Mouse (Mus musculus) embryonic facial prominence, embryonic 14.5 days (tissue): Measurements from ENCODE around the gene Mr1. TPM values are rescaled to one million over a fixed set of nuclear protein-coding genes. Genes with fewer than 3 reads are reported as not detected.

Source experiments
- ATAC-seq: fragments of 200-750 bp; cut with Nextera tagmentation; 2 replicates; pipeline ENCODE4 v1.8.0; 2017; ENCODE audit warnings: low read depth, moderate number of reproducible peaks, moderate TSS enrichment
- DNase-seq: peaks from one replicate; pipeline ENCODE4 v3.0.0-alpha.2; 2015; ENCODE audit warnings: low spot score
- H3K27ac ChIP-seq: fragments of 300-500 bp; sonication (generic); replicated peaks from 2 replicates; pipeline ENCODE4 v1.5.1; 2014; ENCODE audit warnings: low read depth, mild to moderate bottlenecking, low read length, moderate library complexity
- H3K27me3 ChIP-seq: fragments of 300-500 bp; sonication (generic); replicated peaks from 2 replicates; pipeline ENCODE4 v1.6.1; 2014; ENCODE audit warnings: low read length; ENCODE audit not compliant: control insufficient read depth, insufficient read depth
- H3K36me3 ChIP-seq: fragments of 300-500 bp; sonication (generic); 2 replicates; pipeline ENCODE4 v1.6.1; 2014; ENCODE audit warnings: low read length, mixed read lengths; ENCODE audit not compliant: control insufficient read depth, insufficient read depth
- H3K4me1 ChIP-seq: fragments of 300-500 bp; sonication (generic); 2 replicates; pipeline ENCODE4 v1.6.1; 2014; ENCODE audit warnings: antibody characterized with exemption, low read length; ENCODE audit not compliant: control insufficient read depth, insufficient read depth
- H3K4me2 ChIP-seq: fragments of 300-500 bp; sonication (generic); 2 replicates; pipeline ENCODE4 v1.6.1; 2014; ENCODE audit warnings: low read depth, mild to moderate bottlenecking, low read length, moderate library complexity, mixed read lengths
- H3K4me3 ChIP-seq: fragments of 300-500 bp; sonication (generic); 2 replicates; pipeline ENCODE4 v1.5.1; 2014; ENCODE audit warnings: low read depth, mild to moderate bottlenecking, low read length
- H3K9ac ChIP-seq: fragments of 300-500 bp; sonication (generic); 2 replicates; pipeline ENCODE4 v1.6.1; 2014; ENCODE audit warnings: low read depth, mild to moderate bottlenecking, low read length, moderate library complexity, mixed read lengths
- H3K9me3 ChIP-seq: fragments of 300-500 bp; sonication (generic); 2 replicates; pipeline ENCODE4 v1.6.1; 2016; ENCODE audit warnings: low read length; ENCODE audit not compliant: control insufficient read depth
- WGBS: fragments of 180-500 bp; shearing (Covaris S2); extraction: QIAGEN DNeasy Blood & Tissue Kit; methylation state at CpG from one replicate; pipeline ENCODE4 v1.1.7; 2014; 5-methylcytosine and 5-hydroxymethylcytosine counted together
- polyA plus RNA-seq: library from polyadenylated mRNA; unstranded; fragments of >200 nt; fragmentation: Nextera tagmentation; extraction: Ambion mirVana; gene quantifications from 2 replicates; pipeline ENCODE4 v1.2.1, GENCODE M21; 2014

The Mr1 gene
- polyA plus RNA-seq, 1 experiment from 2014 or later = 6.8 TPM

- no peak for DNase-seq
- Histone ChIP-seq H3K27me3 (no peaks in the 10 kb centered on the region), H3K9ac (no peak overlapping the region), H3K4me1 (no peaks in the 10 kb centered on the region), H3K4me2 (no peak overlapping the region), H3K36me3 (peaks cover 32% of the 10 kb centered on the region), H3K9me3 (no peaks in the 10 kb centered on the region), H3K4me3 (no peak overlapping the region), H3K27ac (no peak overlapping the region)
- no peak for ATAC-seq
- WGBS = 77% methylated on average over 3 of the region's 3 CpGs
Measured at GRCm38 (mm10) chr1:155172895-155173643, 26.5 kb upstream of the Mr1 start.

GRCm38 (mm10) chr1:155169935-155170334, 23.3 kb upstream of the Mr1 start:
- no peaks in the 10 kb centered on the region for H3K9me3 ChIP-seq
- no peak overlapping the region for H3K4me2 ChIP-seq
- no peak overlapping the region for H3K4me3 ChIP-seq
- no peak for DNase-seq
- no peak overlapping the region for H3K9ac ChIP-seq
- no peaks in the 10 kb centered on the region for H3K4me1 ChIP-seq
- peaks cover 9% of the 10 kb centered on the region for H3K36me3 ChIP-seq
- no peak for ATAC-seq
- H3K27ac ChIP-seq = no peak overlapping the region
- no peaks in the 10 kb centered on the region for H3K27me3 ChIP-seq

- H3K4me1 ChIP-seq = no peaks in the 10 kb centered on the region
- H3K36me3 ChIP-seq = no peaks in the 10 kb centered on the region
- H3K9ac ChIP-seq = no peak overlapping the region
- no peak overlapping the region for H3K4me2 ChIP-seq
- H3K9me3 ChIP-seq = no peaks in the 10 kb centered on the region
- 83% methylated on average over 3 of the region's 3 CpGs for WGBS
- no peak overlapping the region for H3K27ac ChIP-seq
- H3K27me3 ChIP-seq = no peaks in the 10 kb centered on the region
- no peak overlapping the region for H3K4me3 ChIP-seq
- no peak for ATAC-seq
- DNase-seq = no peak
Measured at GRCm38 (mm10) chr1:155167453-155167852, 20.8 kb upstream of the Mr1 start.

GRCm38 (mm10) chr1:155158970-155159484, 12.4 kb upstream of the Mr1 start:
- Histone ChIP-seq H3K27me3 (no peaks in the 10 kb centered on the region), H3K27ac (peak overlapping the region; percentile 86), H3K4me2 (peak overlapping the region; percentile 78), H3K4me3 (peak overlapping the region; percentile 97), H3K36me3 (no peaks in the 10 kb centered on the region), H3K4me1 (peaks cover 13% of the 10 kb centered on the region), H3K9ac (peak overlapping the region; percentile 83), H3K9me3 (no peaks in the 10 kb centered on the region)
- DNase-seq (peak; percentile 69), ATAC-seq (peak; percentile 71)
- WGBS = 0% methylated on average over 16 of the region's 46 CpGs

- no peaks in the 10 kb centered on the region for H3K9me3 ChIP-seq
- H3K4me1 ChIP-seq = peaks cover 13% of the 10 kb centered on the region
- peak within 1 kb of the TSS; percentile 86 for H3K27ac ChIP-seq
- peak; percentile 99 for DNase-seq
- 4% methylated on average over 23 of the region's 48 CpGs for WGBS
- peak within 1 kb of the TSS; percentile 97 for H3K4me3 ChIP-seq
- H3K27me3 ChIP-seq = no peaks in the 10 kb centered on the region
- no peaks in the 10 kb centered on the region for H3K36me3 ChIP-seq
- peak within 1 kb of the TSS; percentile 78 for H3K4me2 ChIP-seq
- ATAC-seq = peak; percentile 99
- peak within 1 kb of the TSS; percentile 83 for H3K9ac ChIP-seq
Measured at GRCm38 (mm10) chr1:155158141-155158969, 11.7 kb upstream of the Mr1 start, which contains the start of gene Stx6. Stx6 (plus strand) TSS chr1:155158715.

GRCm38 (mm10) chr1:155153906-155154305, 7.3 kb upstream of the Mr1 start:
- Histone ChIP-seq H3K4me2 (no peak overlapping the region), H3K36me3 (no peaks in the 10 kb centered on the region), H3K27ac (no peak overlapping the region), H3K9ac (no peak overlapping the region), H3K27me3 (no peaks in the 10 kb centered on the region), H3K4me3 (no peak overlapping the region), H3K4me1 (0 out of 2 replicates have a peak, but pooled peaks cover 4% of the 10 kb centered on the region), H3K9me3 (no peaks in the 10 kb centered on the region)
- DNase-seq (no peak), ATAC-seq (no peak)
- WGBS = 70% methylated on average over 4 of the region's 4 CpGs

GRCm38 (mm10) chr1:155150821-155151220, 4.2 kb upstream of the Mr1 start:
- Histone ChIP-seq H3K27me3 (no peaks in the 10 kb centered on the region), H3K9ac (no peak overlapping the region), H3K27ac (no peak overlapping the region), H3K9me3 (no peaks in the 10 kb centered on the region), H3K4me3 (no peak overlapping the region), H3K4me2 (no peak overlapping the region), H3K36me3 (no peaks in the 10 kb centered on the region), H3K4me1 (peaks cover under 1% of the 10 kb centered on the region; the same call in 1 of the 2 replicates)
- 86% methylated on average over 5 of the region's 5 CpGs for WGBS
- ATAC-seq (no peak), DNase-seq (no peak)

GRCm38 (mm10) chr1:155149403-155149802, 2.8 kb upstream of the Mr1 start:
- Histone ChIP-seq H3K27ac (no peak overlapping the region), H3K4me3 (no peak overlapping the region)
- 84% methylated on average over 3 of the region's 3 CpGs for WGBS

More at GRCm38 (mm10) chr1:155149403-155149802, 2.8 kb upstream of the Mr1 start:
- Histone ChIP-seq H3K36me3 (no peaks in the 10 kb centered on the region), H3K4me2 (no peak overlapping the region), H3K4me1 (peaks cover 5% of the 10 kb centered on the region; the same call in 1 of the 2 replicates), H3K27me3 (no peaks in the 10 kb centered on the region), H3K9ac (no peak overlapping the region), H3K9me3 (no peaks in the 10 kb centered on the region)
- DNase-seq (no peak), ATAC-seq (no peak)
